Mouse (Mus musculus) embryo, embryonic 10 days (tissue): ENCODE results near the gene Rbfox2.

Source experiments
- DNase-seq: peaks from one replicate; pipeline ENCODE4 v3.0.0-alpha.2; 2015; ENCODE audit warnings: low spot score

Gene Rbfox2

GRCm38 (mm10) chr15:77104349-77105158 is 202.2 kb downstream of the Rbfox2 start:
- no peak for DNase-seq

GRCm38 (mm10) chr15:77102685-77103084 is 204.1 kb downstream of the Rbfox2 start:
- no peak for DNase-seq

GRCm38 (mm10) chr15:77099756-77100155 is 207.0 kb downstream of the Rbfox2 start:
- DNase-seq, result no peak

- no peak for DNase-seq
Observed at GRCm38 (mm10) chr15:77097358-77097757, 209.4 kb downstream of the Rbfox2 start.

GRCm38 (mm10) chr15:77095216-77095615 is 211.6 kb downstream of the Rbfox2 start:
- DNase-seq, result no peak

GRCm38 (mm10) chr15:77094431-77094830 is 212.4 kb downstream of the Rbfox2 start:
- no peak for DNase-seq

GRCm38 (mm10) chr15:77091394-77091793 is 215.4 kb downstream of the Rbfox2 start:
- DNase-seq, result no peak

GRCm38 (mm10) chr15:77090531-77090930 is 216.3 kb downstream of the Rbfox2 start:
- DNase-seq, result no peak

- no peak for DNase-seq
Observed at GRCm38 (mm10) chr15:77089249-77089648, 217.6 kb downstream of the Rbfox2 start.

- DNase-seq, result no peak
Observed at GRCm38 (mm10) chr15:77086488-77086887, 220.3 kb downstream of the Rbfox2 start.

GRCm38 (mm10) chr15:77085818-77086217 is 221.0 kb downstream of the Rbfox2 start:
- DNase-seq, result no peak

- no peak for DNase-seq
Observed at GRCm38 (mm10) chr15:77081454-77081853, 225.3 kb downstream of the Rbfox2 start.

GRCm38 (mm10) chr15:77080684-77081254 is 226.0 kb downstream of the Rbfox2 start:
- DNase-seq, result no peak

GRCm38 (mm10) chr15:77079890-77080361 is 226.9 kb downstream of the Rbfox2 start:
- no peak for DNase-seq

GRCm38 (mm10) chr15:77079256-77079822 is 227.5 kb downstream of the Rbfox2 start:
- no peak for DNase-seq

- no peak for DNase-seq
Observed at GRCm38 (mm10) chr15:77078786-77079185, 228.0 kb downstream of the Rbfox2 start.

- DNase-seq, result no peak
Observed at GRCm38 (mm10) chr15:77077906-77078305, 228.9 kb downstream of the Rbfox2 start.

GRCm38 (mm10) chr15:77076523-77076922 is 230.3 kb downstream of the Rbfox2 start:
- no peak for DNase-seq

- no peak for DNase-seq
Observed at GRCm38 (mm10) chr15:77072556-77073163, 234.1 kb downstream of the Rbfox2 start.

- peak; percentile 56 for DNase-seq
Observed at GRCm38 (mm10) chr15:77071501-77071900, 235.3 kb downstream of the Rbfox2 start.

- DNase-seq, result no peak
Observed at GRCm38 (mm10) chr15:77070745-77071268, 236.0 kb downstream of the Rbfox2 start.

- no peak for DNase-seq
Observed at GRCm38 (mm10) chr15:77069019-77069418, 237.8 kb downstream of the Rbfox2 start.
